Mouse (Mus musculus): ENCODE measurements around the gene Gm21958. TPM values are rescaled to one million over a fixed set of nuclear protein-coding genes. Genes with fewer than 3 reads are reported as not detected.

The Gm21958 gene
- polyA plus RNA-seq, 1 experiment from 2014 or later = 1.7 TPM

DNA sequence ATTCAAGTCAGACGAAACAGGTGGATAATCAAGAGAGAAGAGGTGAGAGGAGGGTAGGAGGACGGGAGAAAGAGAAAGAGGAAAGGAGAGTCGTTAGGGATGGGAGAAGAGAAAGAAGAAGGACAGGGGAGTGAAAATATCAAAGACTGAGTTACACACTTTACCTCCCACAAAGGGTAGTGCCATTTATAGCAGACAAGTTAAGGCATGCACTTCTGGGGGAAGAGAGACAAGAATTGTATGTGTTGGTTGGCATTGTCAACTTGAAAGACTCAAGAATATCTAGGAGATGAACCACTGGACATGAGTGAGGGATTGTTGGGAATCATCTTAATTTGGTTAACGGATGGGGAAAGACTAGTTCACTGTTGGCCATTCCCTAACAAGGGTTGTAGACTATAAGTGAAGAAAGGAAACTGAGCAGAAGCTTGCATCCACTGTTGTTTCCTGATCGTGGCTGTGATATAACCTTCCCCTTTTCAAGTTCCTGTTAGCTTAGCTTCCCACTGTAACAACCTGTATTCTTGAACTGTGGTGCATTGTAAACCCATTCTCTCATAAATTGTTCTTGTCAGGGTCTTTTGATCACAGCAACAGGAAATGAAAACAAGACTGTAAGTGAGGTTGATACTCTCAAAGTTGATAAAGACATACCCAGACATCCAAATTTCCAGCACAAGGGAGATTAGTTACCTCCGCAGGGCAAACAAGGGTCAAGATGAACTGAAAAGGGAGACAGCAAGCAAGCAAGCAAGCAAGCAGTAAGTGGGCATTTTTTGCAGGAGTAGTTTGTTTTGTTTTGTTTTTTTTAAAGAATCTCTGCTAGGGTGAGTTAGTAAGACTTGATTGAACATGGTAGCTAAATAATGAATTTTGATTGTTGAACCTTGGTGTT lies 32.6 kb downstream of the Gm21958 start:
- Histone ChIP-seq H3K4me3 (ENCODE audit: low read depth, low read length) (no peak overlapping the region), H3K27ac (ENCODE audit: low read depth) (no peak overlapping the region), H3K9ac (no peak overlapping the region), H3K36me3 (ENCODE audit: insufficient read depth) (no peaks in the 10 kb centered on the region), H3K4me2 (no peak overlapping the region), H3K27me3 (ENCODE audit: insufficient read depth, low read length) (no peaks in the 10 kb centered on the region), H3K9me3 (ENCODE audit: low read depth, low read length) (no peaks in the 10 kb centered on the region), H3K4me1 (ENCODE audit: insufficient read depth) (no peaks in the 10 kb centered on the region)
- 53% methylated on average over 6 of the region's 6 CpGs for WGBS
- TF ChIP-seq CTCF (IDR thresholded peaks at IDR 0.05; ENCODE audit: low read depth) = no peak
- ATAC-seq (ENCODE audit: insufficient read depth) (no peak), DNase-seq (no peak)

- no peak overlapping the region for H3K4me3 ChIP-seq (ENCODE audit: low read depth, low read length)
- H3K4me1 ChIP-seq (ENCODE audit: insufficient read depth) = no peaks in the 10 kb centered on the region
- no peak for TF ChIP-seq CTCF (IDR thresholded peaks at IDR 0.05; ENCODE audit: low read depth)
- no peaks in the 10 kb centered on the region for H3K36me3 ChIP-seq (ENCODE audit: insufficient read depth)
- H3K9ac ChIP-seq = no peak overlapping the region
- H3K27me3 ChIP-seq (ENCODE audit: insufficient read depth, low read length) = no peaks in the 10 kb centered on the region
- no peaks in the 10 kb centered on the region for H3K9me3 ChIP-seq (ENCODE audit: low read depth, low read length)
- no peak overlapping the region for H3K27ac ChIP-seq (ENCODE audit: low read depth)
- 72% methylated on average over 2 of the region's 2 CpGs for WGBS
- no peak overlapping the region for H3K4me2 ChIP-seq
- ATAC-seq (ENCODE audit: insufficient read depth) (no peak), DNase-seq (no peak)
These were observed 37.3 kb downstream of the Gm21958 start for GRCm38 (mm10) chr3:54676818-54677217.

DNA sequence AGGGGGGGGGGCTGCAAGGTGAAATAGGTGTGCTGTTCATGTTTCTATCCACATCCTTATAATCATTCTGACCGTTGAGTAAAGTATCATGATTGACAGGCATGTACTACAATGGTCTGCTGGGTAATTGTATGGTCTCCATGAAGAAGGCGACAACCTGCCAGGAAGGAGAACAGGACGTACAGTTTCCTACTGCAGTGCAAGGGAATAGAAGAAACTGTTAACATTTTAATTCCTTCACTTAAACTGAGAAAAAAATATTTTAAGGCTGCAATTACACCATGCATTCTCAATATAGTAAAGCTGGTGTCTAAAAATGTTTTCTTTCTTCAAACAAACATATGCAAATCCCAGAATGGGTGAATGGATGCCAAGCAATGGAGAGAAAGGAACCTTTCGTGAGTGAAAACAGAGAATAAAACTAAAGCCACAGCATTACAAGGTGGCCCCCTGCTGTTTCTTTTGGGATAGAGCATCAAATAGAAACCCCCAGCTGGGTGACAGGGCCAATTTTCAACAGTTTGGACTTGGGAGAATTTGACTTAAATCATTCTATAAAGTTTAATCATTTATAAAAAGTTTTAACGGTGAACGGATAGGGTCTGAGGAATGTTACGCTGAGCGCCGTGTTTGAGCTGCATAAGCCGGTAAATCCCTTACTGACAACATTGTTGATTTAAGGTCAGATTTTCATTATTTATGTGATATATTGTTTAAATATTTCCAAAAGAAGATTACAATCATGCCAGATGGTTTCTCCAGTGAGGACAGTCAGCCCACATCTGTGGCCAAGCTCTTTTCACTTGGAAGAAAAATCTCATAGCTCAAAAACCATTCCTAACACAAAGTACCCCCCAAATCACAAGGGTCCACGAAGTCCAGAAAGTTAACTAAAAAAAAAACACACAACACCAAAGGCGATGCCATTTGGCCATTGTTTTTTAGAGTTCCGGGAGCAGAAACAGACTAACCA lies 41.3 kb downstream of the Gm21958 start:
- no peak overlapping the region for H3K4me3 ChIP-seq (ENCODE audit: low read depth, low read length)
- H3K9me3 ChIP-seq (ENCODE audit: low read depth, low read length) = no peaks in the 10 kb centered on the region
- H3K9ac ChIP-seq = no peak overlapping the region
- TF ChIP-seq CTCF (IDR thresholded peaks at IDR 0.05; ENCODE audit: low read depth) = peak; percentile 78
- H3K4me2 ChIP-seq = no peak overlapping the region
- no peak overlapping the region for H3K27ac ChIP-seq (ENCODE audit: low read depth)
- ATAC-seq (ENCODE audit: insufficient read depth) (no peak), DNase-seq (peak; percentile 89)
- no peaks in the 10 kb centered on the region for H3K4me1 ChIP-seq (ENCODE audit: insufficient read depth)
- 36% methylated on average over 13 of the region's 13 CpGs for WGBS
- H3K36me3 ChIP-seq (ENCODE audit: insufficient read depth) = no peaks in the 10 kb centered on the region
- H3K27me3 ChIP-seq (ENCODE audit: insufficient read depth, low read length) = no peaks in the 10 kb centered on the region

DNA sequence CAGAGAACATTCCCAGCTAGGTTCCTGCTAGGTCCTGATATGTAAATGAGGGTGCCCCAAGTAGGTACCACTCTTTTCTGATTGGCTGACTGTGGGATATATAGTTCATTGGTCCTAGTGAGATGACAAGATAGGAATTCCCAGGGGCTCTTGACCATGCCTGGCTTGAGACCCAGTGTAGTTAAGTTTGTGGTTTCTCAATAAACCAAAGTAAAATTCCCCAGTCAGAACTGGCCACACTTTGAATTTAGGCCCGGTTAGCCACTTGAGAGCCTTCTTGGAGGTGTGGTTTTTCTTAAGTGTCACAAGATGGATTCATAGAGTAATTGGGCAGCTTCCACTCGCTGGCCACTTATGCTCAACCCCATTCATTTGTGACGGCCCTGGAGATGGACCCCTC lies 42.0 kb downstream of the Gm21958 start:
- Histone ChIP-seq H3K36me3 (ENCODE audit: insufficient read depth) (no peaks in the 10 kb centered on the region), H3K9me3 (ENCODE audit: low read depth, low read length) (no peaks in the 10 kb centered on the region), H3K27ac (ENCODE audit: low read depth) (no peak overlapping the region), H3K4me2 (no peak overlapping the region), H3K4me3 (ENCODE audit: low read depth, low read length) (no peak overlapping the region), H3K27me3 (ENCODE audit: insufficient read depth, low read length) (no peaks in the 10 kb centered on the region), H3K9ac (no peak overlapping the region), H3K4me1 (ENCODE audit: insufficient read depth) (no peaks in the 10 kb centered on the region)
- no peak for TF ChIP-seq CTCF (IDR thresholded peaks at IDR 0.05; ENCODE audit: low read depth)
- 46% methylated on average over 3 of the region's 3 CpGs for WGBS
- ATAC-seq (ENCODE audit: insufficient read depth) (no peak), DNase-seq (no peak)

DNA sequence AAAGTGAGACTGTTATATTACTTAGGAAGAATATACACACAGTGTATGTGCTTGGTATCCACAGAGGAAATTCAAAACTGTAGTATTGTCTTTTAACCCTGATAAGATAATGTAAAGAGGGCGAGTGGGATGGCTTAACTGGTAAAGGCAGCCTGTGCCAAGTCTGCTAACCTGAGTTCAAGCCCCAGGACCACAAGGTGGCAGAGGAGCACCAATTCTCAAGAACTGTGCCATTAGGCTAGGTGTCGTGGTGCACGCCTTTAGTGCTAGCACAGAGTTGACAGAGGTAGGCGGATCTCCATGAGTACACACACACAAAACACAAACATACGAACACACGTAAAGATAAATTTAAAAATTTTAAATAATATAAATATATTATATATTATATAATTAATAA lies 44.6 kb downstream of the Gm21958 start:
- no peak overlapping the region for H3K4me3 ChIP-seq (ENCODE audit: low read depth, low read length)
- TF ChIP-seq CTCF (IDR thresholded peaks at IDR 0.05; ENCODE audit: low read depth) = 0 out of 2 replicates have a peak, but pooled peaks have one; percentile 8
- no peaks in the 10 kb centered on the region for H3K27me3 ChIP-seq (ENCODE audit: insufficient read depth, low read length)
- H3K4me2 ChIP-seq = no peak overlapping the region
- no peak for DNase-seq
- no peaks in the 10 kb centered on the region for H3K4me1 ChIP-seq (ENCODE audit: insufficient read depth)
- ATAC-seq (ENCODE audit: insufficient read depth) = no peak
- no peak overlapping the region for H3K9ac ChIP-seq
- H3K9me3 ChIP-seq (ENCODE audit: low read depth, low read length) = no peaks in the 10 kb centered on the region
- WGBS = 80% methylated on average over 6 of the region's 6 CpGs
- H3K36me3 ChIP-seq (ENCODE audit: insufficient read depth) = no peaks in the 10 kb centered on the region
- no peak overlapping the region for H3K27ac ChIP-seq (ENCODE audit: low read depth)

GRCm38 (mm10) chr3:54668722-54669121 lies 45.4 kb downstream of the Gm21958 start:
- no peak for ATAC-seq (ENCODE audit: insufficient read depth)
- H3K27ac ChIP-seq (ENCODE audit: low read depth) = no peak overlapping the region

GRCm38 (mm10) chr3:54668141-54668540 lies 46.0 kb downstream of the Gm21958 start:
- Histone ChIP-seq H3K4me3 (ENCODE audit: low read depth, low read length) (no peak overlapping the region), H3K27me3 (ENCODE audit: insufficient read depth, low read length) (no peaks in the 10 kb centered on the region), H3K9me3 (ENCODE audit: low read depth, low read length) (no peaks in the 10 kb centered on the region), H3K27ac (ENCODE audit: low read depth) (no peak overlapping the region), H3K4me2 (no peak overlapping the region), H3K36me3 (ENCODE audit: insufficient read depth) (no peaks in the 10 kb centered on the region), H3K9ac (no peak overlapping the region), H3K4me1 (ENCODE audit: insufficient read depth) (no peaks in the 10 kb centered on the region)
- WGBS = 55% methylated on average over 3 of the region's 3 CpGs
- no peak for DNase-seq
- ATAC-seq (ENCODE audit: insufficient read depth) = no peak
- TF ChIP-seq CTCF (IDR thresholded peaks at IDR 0.05; ENCODE audit: low read depth) = no peak

More at GRCm38 (mm10) chr3:54668722-54669121, 45.4 kb downstream of the Gm21958 start:
- no peak overlapping the region for H3K4me3 ChIP-seq (ENCODE audit: low read depth, low read length)
- H3K36me3 ChIP-seq (ENCODE audit: insufficient read depth) = no peaks in the 10 kb centered on the region
- no peak overlapping the region for H3K4me2 ChIP-seq
- H3K27me3 ChIP-seq (ENCODE audit: insufficient read depth, low read length) = no peaks in the 10 kb centered on the region
- no peaks in the 10 kb centered on the region for H3K4me1 ChIP-seq (ENCODE audit: insufficient read depth)
- WGBS = 74% methylated on average over 6 of the region's 6 CpGs
- no peaks in the 10 kb centered on the region for H3K9me3 ChIP-seq (ENCODE audit: low read depth, low read length)
- DNase-seq = no peak
- no peak overlapping the region for H3K9ac ChIP-seq
- TF ChIP-seq CTCF (IDR thresholded peaks at IDR 0.05; ENCODE audit: low read depth) = no peak

Other genes with a start within 250 kb of the Gm21958 start
- 103 and 106 TPM in 2 replicates for gene Supt20, start 21.5 kb downstream of the Gm21958 start, polyA plus RNA-seq (2014; fragmentation: Nextera tagmentation; extraction: Ambion mirVana)
- 149 and 154 TPM in 2 replicates for gene Exosc8, start 21.0 kb upstream of the Gm21958 start, polyA plus RNA-seq (2014; fragmentation: Nextera tagmentation; extraction: Ambion mirVana)
- 50.7 and 57.1 TPM in 2 replicates for gene Alg5, start 21.2 kb upstream of the Gm21958 start, polyA plus RNA-seq (2014; fragmentation: Nextera tagmentation; extraction: Ambion mirVana)
- 2.4 and 2.9 TPM in 2 replicates for gene Smad9, start 41.2 kb upstream of the Gm21958 start, polyA plus RNA-seq (2014; fragmentation: Nextera tagmentation; extraction: Ambion mirVana)
- 34.4 and 35.6 TPM in 2 replicates for gene Rfxap, start 93.4 kb upstream of the Gm21958 start, polyA plus RNA-seq (2014; fragmentation: Nextera tagmentation; extraction: Ambion mirVana)
- 0.09 TPM in 1 of 2 replicates, not detected in the other for gene Sertm1, start 201.5 kb upstream of the Gm21958 start, polyA plus RNA-seq (2014; fragmentation: Nextera tagmentation; extraction: Ambion mirVana)